Mouse (Mus musculus): ENCODE measurements around the gene Hist1h2bk.

Gene Hist1h2bk

GRCm38 (mm10) chr13:22035267-22036148, at the start of gene Hist1h2bk, which contains the start of gene Hist1h2ah:
Gene Hist1h2bk, plus strand, starts transcription at chr13:22035870.
Gene Hist1h2ah, minus strand, starts transcription at chr13:22035568.
- DNase-seq: peak; percentile 80

- DNase-seq: no peak
Observed at GRCm38 (mm10) chr13:21992550-21992949, 43.1 kb upstream of the Hist1h2bk start.

GRCm38 (mm10) chr13:21993957-21994738, 41.5 kb upstream of the Hist1h2bk start:
- DNase-seq: peak; percentile 72

GRCm38 (mm10) chr13:21994896-21995295, 40.8 kb upstream of the Hist1h2bk start:
- DNase-seq: no peak

GRCm38 (mm10) chr13:21995331-21995914, 40.2 kb upstream of the Hist1h2bk start:
- DNase-seq: peak; percentile 64

- no peak for DNase-seq
Observed at GRCm38 (mm10) chr13:21996101-21996839, 39.4 kb upstream of the Hist1h2bk start.

- no peak for DNase-seq
Observed at GRCm38 (mm10) chr13:21996840-21997185, 38.9 kb upstream of the Hist1h2bk start.

GRCm38 (mm10) chr13:21997201-21997820, 38.4 kb upstream of the Hist1h2bk start:
- DNase-seq: no peak

- no peak for DNase-seq
Observed at GRCm38 (mm10) chr13:21997821-21998220, 37.8 kb upstream of the Hist1h2bk start.

GRCm38 (mm10) chr13:21998412-21998811, 37.3 kb upstream of the Hist1h2bk start:
- DNase-seq: no peak

GRCm38 (mm10) chr13:21999147-21999546, 36.5 kb upstream of the Hist1h2bk start:
- DNase-seq: no peak

GRCm38 (mm10) chr13:22001346-22001745, 34.3 kb upstream of the Hist1h2bk start:
- no peak for DNase-seq

- DNase-seq: peak; percentile 44
Observed at GRCm38 (mm10) chr13:22001823-22002222, 33.8 kb upstream of the Hist1h2bk start.

- DNase-seq: peak; percentile 69
Observed at GRCm38 (mm10) chr13:22005605-22006333, 29.9 kb upstream of the Hist1h2bk start.

GRCm38 (mm10) chr13:22006334-22007120, 29.1 kb upstream of the Hist1h2bk start:
- DNase-seq: peak; percentile 80

GRCm38 (mm10) chr13:22007121-22007510, 28.6 kb upstream of the Hist1h2bk start:
- DNase-seq: no peak

- no peak for DNase-seq
Observed at GRCm38 (mm10) chr13:22007872-22008271, 27.8 kb upstream of the Hist1h2bk start.

GRCm38 (mm10) chr13:22008707-22009106, 27.0 kb upstream of the Hist1h2bk start:
- no peak for DNase-seq

- DNase-seq: no peak
Observed at GRCm38 (mm10) chr13:22009642-22010041, 26.0 kb upstream of the Hist1h2bk start, which contains the start of gene Prss16. Gene Prss16, minus strand, starts transcription at chr13:22009742.

GRCm38 (mm10) chr13:22013716-22014115, 22.0 kb upstream of the Hist1h2bk start:
- no peak for DNase-seq
